In genomic region chr11:9538328-9538727, GRCm38 (mm10) we compare ENCODE assay signal across 13 mouse cellular contexts.
"Had no signal": no experiment of that assay in that cellular context is flagged by ENCODE, and none has a peak within 500 bp of the region (broad histone marks: within the 10 kb centered on the region; RNA-seq: fewer than 3 reads in every experiment).

No protein-coding gene starts in this region.

- H3K4me3 ChIP-seq: limb, embryonic 15.5 days; liver, embryonic 12.5 days; midbrain, embryonic 15.5 days; neural tube, embryonic 15.5 days had no signal

- H3K36me3 ChIP-seq: limb, embryonic 15.5 days; liver, embryonic 12.5 days; midbrain, embryonic 15.5 days; neural tube, embryonic 15.5 days had no signal

- H3K27ac ChIP-seq: kidney, postnatal 0 days; limb, embryonic 15.5 days; liver, embryonic 12.5 days; midbrain, embryonic 15.5 days; neural tube, embryonic 15.5 days had no signal

- H3K4me2 ChIP-seq: limb, embryonic 15.5 days; liver, embryonic 12.5 days; lung, embryonic 14.5 days; midbrain, embryonic 11.5 days; midbrain, embryonic 15.5 days; neural tube, embryonic 15.5 days had no signal

- ATAC-seq: liver, embryonic 12.5 days; midbrain, embryonic 15.5 days had no signal

- H3K4me1 ChIP-seq: limb, embryonic 15.5 days; liver, embryonic 12.5 days; midbrain, embryonic 15.5 days; neural tube, embryonic 15.5 days had no signal

- DNase-seq: kidney, postnatal 36 days; layer of hippocampus, adult 9-11 months; layer of hippocampus, postnatal 36 days; lung, embryonic 14.5 days; lung, postnatal 10 days; lung, postnatal 4 days; thymus, postnatal 36 days had no signal

- H3K27me3 ChIP-seq: limb, embryonic 15.5 days; liver, embryonic 12.5 days; midbrain, embryonic 15.5 days; neural tube, embryonic 15.5 days had no signal

- H3K9ac ChIP-seq: limb, embryonic 15.5 days; liver, embryonic 12.5 days; lung, embryonic 14.5 days; midbrain, embryonic 15.5 days; neural tube, embryonic 15.5 days had no signal

- H3K9me3 ChIP-seq: limb, embryonic 15.5 days; liver, embryonic 12.5 days; midbrain, embryonic 15.5 days; neural tube, embryonic 15.5 days had no signal
